Mouse (Mus musculus): Measurements from ENCODE around the gene Serpinb6e.

Serpinb6e gene

DNA sequence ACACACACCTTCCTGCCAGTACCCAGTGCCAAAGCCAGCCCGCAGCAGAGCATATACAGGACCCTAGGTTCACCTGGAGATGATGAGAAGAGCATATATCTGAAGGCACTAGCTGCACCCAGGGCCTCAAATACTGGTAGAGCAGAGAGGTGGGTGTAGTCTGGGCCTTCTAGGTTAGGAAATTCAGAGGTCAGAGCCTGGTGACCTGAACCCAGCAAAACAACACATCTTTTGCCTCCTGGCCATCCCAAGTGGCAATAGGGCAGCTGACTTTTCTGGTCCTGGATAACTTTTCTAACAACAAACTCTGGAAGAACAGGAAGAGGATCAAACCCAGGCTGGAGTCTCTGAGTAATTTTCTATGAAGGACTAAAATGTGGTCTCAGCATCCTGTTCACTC, at the start of gene Serpinb6e:
Gene Serpinb6e, minus strand, starts transcription at position 101 of the 400 bp plus-strand sequence.
- WGBS: 47% methylated on average over 1 of the region's 1 CpGs

GRCm38 (mm10) chr13:33830751-33831150, 12.5 kb downstream of the Serpinb6e start:
- 81% methylated on average over 2 of the region's 2 CpGs for WGBS

- WGBS: 63% methylated on average over 5 of the region's 5 CpGs
Measured at GRCm38 (mm10) chr13:33821490-33822143, 21.6 kb downstream of the Serpinb6e start.
